Mouse (Mus musculus) midbrain, embryonic 10.5 days (tissue): ENCODE measurements around the gene Rpsa. TPM values are rescaled to one million over a fixed set of nuclear protein-coding genes. Genes with fewer than 3 reads are reported as not detected.
A peak's percentile ranks its signal among the peaks of the same experiment; 100 is the strongest.

Experiments used
- DNase-seq: peaks from one replicate; pipeline ENCODE4 v3.0.0-alpha.2; 2017; ENCODE audit warnings: low spot score
- H3K27ac ChIP-seq: fragments of 300-500 bp; sonication (generic); replicated peaks from 2 replicates; pipeline ENCODE4 v1.5.1; 2016; ENCODE audit warnings: mild to moderate bottlenecking
- H3K27me3 ChIP-seq: fragments of 300-500 bp; sonication (generic); 2 replicates; pipeline ENCODE4 v1.6.1; 2016; ENCODE audit warnings: low read depth, mild to moderate bottlenecking; ENCODE audit not compliant: poor library complexity, severe bottlenecking
- H3K36me3 ChIP-seq: fragments of 300-500 bp; sonication (generic); 2 replicates; pipeline ENCODE4 v1.6.1; 2016; ENCODE audit warnings: mild to moderate bottlenecking, moderate library complexity
- H3K4me1 ChIP-seq: fragments of 300-500 bp; sonication (generic); 2 replicates; pipeline ENCODE4 v1.6.1; 2016
- H3K4me3 ChIP-seq: fragments of 300-500 bp; sonication (generic); 2 replicates; pipeline ENCODE4 v1.5.1; 2016; ENCODE audit warnings: mild to moderate bottlenecking, moderate library complexity
- H3K9me3 ChIP-seq: fragments of 300-500 bp; sonication (generic); replicated peaks from 2 replicates; pipeline ENCODE4 v1.6.1; 2016; ENCODE audit warnings: mild to moderate bottlenecking
- WGBS: fragments of 180-500 bp; shearing (Covaris S2); methylation state at CpG from one replicate; pipeline ENCODE4 v1.1.7; 2016; 5-methylcytosine and 5-hydroxymethylcytosine counted together
- polyA plus RNA-seq: library from polyadenylated mRNA; unstranded; fragments of >200 nt; fragmentation: Nextera tagmentation; extraction: Ambion mirVana; gene quantifications from 2 replicates; pipeline ENCODE4 v1.2.1, GENCODE M21; 2016

Rpsa gene
- polyA plus RNA-seq, 1 experiment from 2014 or later = 1,575 TPM

GRCm38 (mm10) chr9:120115580-120115979, 11.9 kb upstream of the Rpsa start:
- H3K4me3 ChIP-seq = no peak overlapping the region
- peak overlapping the region; percentile 14; the same call in 1 of the 2 replicates for H3K27ac ChIP-seq
- DNase-seq = no peak
- no peaks in the 10 kb centered on the region for H3K27me3 ChIP-seq
- WGBS = 88% methylated on average over 5 of the region's 5 CpGs
- peaks cover 8% of the 10 kb centered on the region for H3K4me1 ChIP-seq
- H3K36me3 ChIP-seq = peaks cover 37% of the 10 kb centered on the region
- no peaks in the 10 kb centered on the region for H3K9me3 ChIP-seq

GRCm38 (mm10) chr9:120116184-120116624, 11.3 kb upstream of the Rpsa start:
- H3K4me1 ChIP-seq = peaks cover 2% of the 10 kb centered on the region
- no peaks in the 10 kb centered on the region for H3K27me3 ChIP-seq
- DNase-seq = no peak
- H3K4me3 ChIP-seq = no peak overlapping the region
- peaks cover 43% of the 10 kb centered on the region for H3K36me3 ChIP-seq
- no peaks in the 10 kb centered on the region for H3K9me3 ChIP-seq
- H3K27ac ChIP-seq = no peak overlapping the region
- WGBS = 77% methylated on average over 8 of the region's 8 CpGs

GRCm38 (mm10) chr9:120118212-120118611, 9.3 kb upstream of the Rpsa start:
- H3K27ac ChIP-seq = no peak overlapping the region
- DNase-seq = no peak
- no peaks in the 10 kb centered on the region for H3K4me1 ChIP-seq
- H3K4me3 ChIP-seq = no peak overlapping the region
- H3K9me3 ChIP-seq = no peaks in the 10 kb centered on the region
- WGBS = 91% methylated on average over 4 of the region's 4 CpGs
- H3K36me3 ChIP-seq = peaks cover 57% of the 10 kb centered on the region
- H3K27me3 ChIP-seq = no peaks in the 10 kb centered on the region

GRCm38 (mm10) chr9:120120503-120120902, 7.0 kb upstream of the Rpsa start:
- peaks cover 70% of the 10 kb centered on the region for H3K36me3 ChIP-seq
- no peak for DNase-seq
- WGBS = 92% methylated on average over 7 of the region's 7 CpGs

GRCm38 (mm10) chr9:120126868-120127267, 621 bp upstream of the Rpsa start:
- no peak for DNase-seq
- H3K27me3 ChIP-seq = no peaks in the 10 kb centered on the region
- H3K27ac ChIP-seq = peak overlapping the region; percentile 99
- peak overlapping the region; percentile 95 for H3K4me3 ChIP-seq
- H3K4me1 ChIP-seq = peaks cover 20% of the 10 kb centered on the region
- peaks cover 57% of the 10 kb centered on the region for H3K36me3 ChIP-seq
- H3K9me3 ChIP-seq = no peaks in the 10 kb centered on the region
- 69% methylated on average over 11 of the region's 11 CpGs for WGBS

More at GRCm38 (mm10) chr9:120120503-120120902, 7.0 kb upstream of the Rpsa start:
- Histone ChIP-seq H3K27ac (no peak overlapping the region), H3K9me3 (no peaks in the 10 kb centered on the region), H3K27me3 (no peaks in the 10 kb centered on the region), H3K4me3 (no peak overlapping the region), H3K4me1 (no peaks in the 10 kb centered on the region)

GRCm38 (mm10) chr9:120129276-120129675, 1.8 kb downstream of the Rpsa start:
- H3K4me1 ChIP-seq = peaks cover 20% of the 10 kb centered on the region
- no peaks in the 10 kb centered on the region for H3K9me3 ChIP-seq
- peak overlapping the region; percentile 99 for H3K27ac ChIP-seq
- H3K4me3 ChIP-seq = peak overlapping the region; percentile 95
- peaks cover 52% of the 10 kb centered on the region for H3K36me3 ChIP-seq
- no peaks in the 10 kb centered on the region for H3K27me3 ChIP-seq
- 81% methylated on average over 10 of the region's 10 CpGs for whole genome bisulfite sequencing
- DNase-seq = no peak

GRCm38 (mm10) chr9:120131784-120132288, 4.3 kb downstream of the Rpsa start:
- no peak overlapping the region for H3K27ac ChIP-seq
- H3K4me1 ChIP-seq = peaks cover 19% of the 10 kb centered on the region
- no peak for DNase-seq
- H3K36me3 ChIP-seq = peaks cover 49% of the 10 kb centered on the region
- no peaks in the 10 kb centered on the region for H3K27me3 ChIP-seq
- no peaks in the 10 kb centered on the region for H3K9me3 ChIP-seq
- H3K4me3 ChIP-seq = no peak overlapping the region
- WGBS = 91% methylated on average over 3 of the region's 3 CpGs

- Histone ChIP-seq H3K9me3 (no peaks in the 10 kb centered on the region), H3K4me1 (peaks cover 16% of the 10 kb centered on the region), H3K36me3 (peaks cover 49% of the 10 kb centered on the region), H3K27ac (no peak overlapping the region), H3K4me3 (no peak overlapping the region), H3K27me3 (no peaks in the 10 kb centered on the region)
- peak; percentile 35 for DNase-seq
- 45% methylated on average over 8 of the region's 8 CpGs for WGBS
Measured at GRCm38 (mm10) chr9:120132980-120133754, 5.7 kb downstream of the Rpsa start.

GRCm38 (mm10) chr9:120133755-120134475, 6.4 kb downstream of the Rpsa start:
- no peaks in the 10 kb centered on the region for H3K27me3 ChIP-seq
- DNase-seq = no peak
- no peaks in the 10 kb centered on the region for H3K9me3 ChIP-seq
- H3K4me1 ChIP-seq = peaks cover 10% of the 10 kb centered on the region
- WGBS = 69% methylated on average over 6 of the region's 6 CpGs
- H3K27ac ChIP-seq = no peak overlapping the region
- H3K4me3 ChIP-seq = no peak overlapping the region
- peaks cover 43% of the 10 kb centered on the region for H3K36me3 ChIP-seq

- WGBS = 88% methylated on average over 13 of the region's 13 CpGs
Measured at GRCm38 (mm10) chr9:120134529-120135160, 7.2 kb downstream of the Rpsa start.

GRCm38 (mm10) chr9:120135454-120135853, 8.0 kb downstream of the Rpsa start:
- Histone ChIP-seq H3K36me3 (peaks cover 28% of the 10 kb centered on the region), H3K9me3 (no peaks in the 10 kb centered on the region), H3K4me3 (no peak overlapping the region), H3K27me3 (no peaks in the 10 kb centered on the region), H3K27ac (no peak overlapping the region), H3K4me1 (no peaks in the 10 kb centered on the region)
- WGBS = 89% methylated on average over 11 of the region's 11 CpGs
- no peak for DNase-seq

More at GRCm38 (mm10) chr9:120134529-120135160, 7.2 kb downstream of the Rpsa start:
- no peak overlapping the region for H3K27ac ChIP-seq
- H3K27me3 ChIP-seq = no peaks in the 10 kb centered on the region
- DNase-seq = no peak
- peaks cover 36% of the 10 kb centered on the region for H3K36me3 ChIP-seq
- H3K9me3 ChIP-seq = no peaks in the 10 kb centered on the region
- no peak overlapping the region for H3K4me3 ChIP-seq
- H3K4me1 ChIP-seq = peaks cover 3% of the 10 kb centered on the region; the same call in 1 of the 2 replicates

GRCm38 (mm10) chr9:120140652-120141051, 13.2 kb downstream of the Rpsa start:
- no peak overlapping the region for H3K27ac ChIP-seq
- no peaks in the 10 kb centered on the region for H3K36me3 ChIP-seq
- H3K4me1 ChIP-seq = no peaks in the 10 kb centered on the region
- WGBS = 27% methylated on average over 4 of the region's 4 CpGs
- no peak overlapping the region for H3K4me3 ChIP-seq
- peak; percentile 75 for DNase-seq
- no peaks in the 10 kb centered on the region for H3K27me3 ChIP-seq
- H3K9me3 ChIP-seq = no peaks in the 10 kb centered on the region
